19 mouse cellular contexts compared by ENCODE assay signal in genomic region chr5:39624218-39624590, GRCm38 (mm10).
A peak's percentile ranks its signal among the peaks of the same experiment; 100 is the strongest.
DNase-seq lines count a peak whose midpoint lies in the region; ATAC-seq and TF ChIP-seq lines count a peak whose summit lies in the region.
"Had no signal": no experiment of that assay in that cellular context is flagged by ENCODE, and none has a peak within 500 bp of the region (broad histone marks: within the 10 kb centered on the region; RNA-seq: fewer than 3 reads in every experiment).

No protein-coding gene starts in this region.

- H3K4me2 ChIP-seq in embryonic facial prominence, embryonic 12.5 days (replicated peaks): no peak overlapping the region
- no peak overlapping the region for H3K4me2 ChIP-seq in heart, embryonic 13.5 days
- H3K4me2 ChIP-seq in heart, embryonic 12.5 days: no peak overlapping the region
- H3K4me2 ChIP-seq in lung, embryonic 14.5 days: no peak overlapping the region
- H3K4me2 ChIP-seq: hindbrain, embryonic 12.5 days; kidney, embryonic 15.5 days; midbrain, embryonic 11.5 days had no signal

- H3K9ac ChIP-seq in embryonic facial prominence, embryonic 12.5 days: no peak overlapping the region
- no peak overlapping the region for H3K9ac ChIP-seq in heart, embryonic 13.5 days
- no peak overlapping the region for H3K9ac ChIP-seq in heart, embryonic 12.5 days
- no peak overlapping the region for H3K9ac ChIP-seq in lung, embryonic 14.5 days
- H3K9ac ChIP-seq: hindbrain, embryonic 12.5 days; kidney, embryonic 15.5 days had no signal

- ATAC-seq in embryonic facial prominence, embryonic 12.5 days (ENCODE audit: insufficient number of reproducible peaks, insufficient read depth, low FRiP score, low TSS enrichment): no peak
- ATAC-seq in heart, embryonic 13.5 days (ENCODE audit: extremely low read depth, insufficient number of reproducible peaks, low FRiP score, low TSS enrichment): no peak
- ATAC-seq in heart, embryonic 12.5 days (ENCODE audit: insufficient number of reproducible peaks, low FRiP score): no peak
- peak; percentile 52; the same call in 1 of the 2 replicates for ATAC-seq in lung, embryonic 14.5 days (ENCODE audit: insufficient read depth)
- ATAC-seq: CD4-positive, CD25-positive, alpha-beta regulatory T cell, adult 4 months; intestine, postnatal 0 days had no signal

- H3K27me3 ChIP-seq in embryonic facial prominence, embryonic 12.5 days: no peaks in the 10 kb centered on the region
- no peaks in the 10 kb centered on the region for H3K27me3 ChIP-seq in embryonic facial prominence, embryonic 10.5 days (replicated peaks; ENCODE audit: low read depth, poor library complexity, severe bottlenecking)
- no peaks in the 10 kb centered on the region for H3K27me3 ChIP-seq in heart, embryonic 13.5 days (replicated peaks)
- H3K27me3 ChIP-seq in heart, embryonic 12.5 days (replicated peaks): no peaks in the 10 kb centered on the region
- H3K27me3 ChIP-seq in lung, embryonic 14.5 days (ENCODE audit: insufficient read depth, low read length): no peaks in the 10 kb centered on the region
- H3K27me3 ChIP-seq: hindbrain, embryonic 12.5 days; kidney, embryonic 15.5 days had no signal

- no peak for TF ChIP-seq CTCF in lung, embryonic 14.5 days (IDR thresholded peaks at IDR 0.05; ENCODE audit: low read depth)

- DNase-seq in embryonic facial prominence, embryonic 10.5 days (ENCODE audit: low spot score): no peak
- no peak for DNase-seq in lung, embryonic 14.5 days
- no peak for DNase-seq in lung, adult 18-20 months
- DNase-seq in brain, adult 2 months (ENCODE audit: low read depth, low spot score): peak; percentile 42
- DNase-seq in urinary bladder, postnatal 25 days (ENCODE audit: low spot score): no peak
- DNase-seq: adrenal gland, postnatal 14 days; cerebellum, postnatal 10 days; gastrocnemius, postnatal 14 days; kidney, postnatal 4 days; thymus, postnatal 36 days had no signal

- peaks cover 12% of the 10 kb centered on the region; the same call in 1 of the 2 replicates for H3K4me1 ChIP-seq in embryonic facial prominence, embryonic 12.5 days
- H3K4me1 ChIP-seq in embryonic facial prominence, embryonic 10.5 days: peaks cover 23% of the 10 kb centered on the region
- peaks cover 25% of the 10 kb centered on the region for H3K4me1 ChIP-seq in heart, embryonic 13.5 days
- peaks cover 21% of the 10 kb centered on the region for H3K4me1 ChIP-seq in heart, embryonic 12.5 days (replicated peaks)
- no peaks in the 10 kb centered on the region for H3K4me1 ChIP-seq in lung, embryonic 14.5 days (ENCODE audit: insufficient read depth)
- H3K4me1 ChIP-seq: kidney, embryonic 15.5 days had no signal

- no peaks in the 10 kb centered on the region for H3K36me3 ChIP-seq in embryonic facial prominence, embryonic 12.5 days
- H3K36me3 ChIP-seq in embryonic facial prominence, embryonic 10.5 days (replicated peaks): no peaks in the 10 kb centered on the region
- no peaks in the 10 kb centered on the region for H3K36me3 ChIP-seq in heart, embryonic 13.5 days
- no peaks in the 10 kb centered on the region for H3K36me3 ChIP-seq in heart, embryonic 12.5 days
- no peaks in the 10 kb centered on the region for H3K36me3 ChIP-seq in lung, embryonic 14.5 days (ENCODE audit: insufficient read depth)
- H3K36me3 ChIP-seq: heart, embryonic 10.5 days; hindbrain, embryonic 12.5 days; kidney, embryonic 15.5 days had no signal

- H3K27ac ChIP-seq in embryonic facial prominence, embryonic 12.5 days: 0 out of 2 replicates have a peak overlapping the region, but pooled peaks have one; percentile 3
- no peak overlapping the region for H3K27ac ChIP-seq in embryonic facial prominence, embryonic 10.5 days (replicated peaks)
- H3K27ac ChIP-seq in heart, embryonic 13.5 days (replicated peaks): 0 out of 2 replicates have a peak overlapping the region, but pooled peaks have one; percentile 8
- no peak overlapping the region for H3K27ac ChIP-seq in heart, embryonic 12.5 days (ENCODE audit: poor library complexity, severe bottlenecking)
- no peak overlapping the region for H3K27ac ChIP-seq in lung, embryonic 14.5 days (ENCODE audit: low read depth)
- H3K27ac ChIP-seq: heart, embryonic 10.5 days; hindbrain, embryonic 12.5 days; kidney, embryonic 15.5 days had no signal

- H3K4me3 ChIP-seq in embryonic facial prominence, embryonic 12.5 days: no peak overlapping the region
- H3K4me3 ChIP-seq in embryonic facial prominence, embryonic 10.5 days: no peak overlapping the region
- no peak overlapping the region for H3K4me3 ChIP-seq in heart, embryonic 13.5 days
- H3K4me3 ChIP-seq in heart, embryonic 12.5 days: no peak overlapping the region
- H3K4me3 ChIP-seq in lung, embryonic 14.5 days (ENCODE audit: low read depth, low read length): no peak overlapping the region
- H3K4me3 ChIP-seq: heart, embryonic 10.5 days; hindbrain, embryonic 12.5 days; kidney, embryonic 15.5 days had no signal

- WGBS in embryonic facial prominence, embryonic 12.5 days: 74% methylated on average over 4 of the region's 4 CpGs
- 73% methylated on average over 4 of the region's 4 CpGs for WGBS in embryonic facial prominence, embryonic 10.5 days
- WGBS in heart, embryonic 13.5 days: 44% methylated on average over 4 of the region's 4 CpGs
- WGBS in heart, embryonic 12.5 days: 56% methylated on average over 4 of the region's 4 CpGs
- WGBS in lung, embryonic 14.5 days: 57% methylated on average over 4 of the region's 4 CpGs

- no peaks in the 10 kb centered on the region for H3K9me3 ChIP-seq in embryonic facial prominence, embryonic 12.5 days
- H3K9me3 ChIP-seq in embryonic facial prominence, embryonic 10.5 days: no peaks in the 10 kb centered on the region
- no peaks in the 10 kb centered on the region for H3K9me3 ChIP-seq in heart, embryonic 13.5 days
- H3K9me3 ChIP-seq in heart, embryonic 12.5 days (replicated peaks): no peaks in the 10 kb centered on the region
- no peaks in the 10 kb centered on the region for H3K9me3 ChIP-seq in lung, embryonic 14.5 days (ENCODE audit: low read depth, low read length)
- H3K9me3 ChIP-seq: heart, embryonic 10.5 days; hindbrain, embryonic 12.5 days; kidney, embryonic 15.5 days had no signal

Comparison
In these comparisons a context has a peak if more than half of its experiments do, and no peak if none do; other contexts are left out.
1. H3K27ac ChIP-seq: peak in embryonic facial prominence, embryonic 12.5 days (single experiment) and heart, embryonic 13.5 days (single experiment); none in embryonic facial prominence, embryonic 10.5 days (single experiment), heart, embryonic 12.5 days (single experiment) and lung, embryonic 14.5 days (single experiment).